Mouse (Mus musculus): Measurements from ENCODE around the gene Ccdc62.
A peak's percentile ranks its signal among the peaks of the same experiment; 100 is the strongest.

The Ccdc62 gene

DNA sequence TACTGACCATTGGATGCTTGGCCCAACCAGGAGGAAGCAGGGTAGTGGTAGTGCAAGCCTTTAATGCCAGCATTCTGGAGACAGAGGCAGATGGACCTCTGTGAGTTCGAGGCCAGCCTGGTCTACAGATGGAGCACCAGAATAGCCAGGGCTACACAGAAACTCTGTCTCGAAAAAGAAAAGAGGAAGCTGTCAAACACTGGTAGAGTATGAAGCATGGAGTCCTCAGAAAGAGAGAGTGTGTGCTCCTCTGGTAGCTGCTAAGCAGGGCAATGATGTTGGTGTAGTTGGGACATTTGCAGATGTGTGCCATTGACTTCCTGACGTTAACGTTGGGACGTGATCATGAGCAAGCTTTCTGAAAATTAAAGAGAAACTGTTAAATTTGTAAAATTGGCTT is 8.0 kb downstream of the Ccdc62 start:
- DNase-seq = no peak

DNA sequence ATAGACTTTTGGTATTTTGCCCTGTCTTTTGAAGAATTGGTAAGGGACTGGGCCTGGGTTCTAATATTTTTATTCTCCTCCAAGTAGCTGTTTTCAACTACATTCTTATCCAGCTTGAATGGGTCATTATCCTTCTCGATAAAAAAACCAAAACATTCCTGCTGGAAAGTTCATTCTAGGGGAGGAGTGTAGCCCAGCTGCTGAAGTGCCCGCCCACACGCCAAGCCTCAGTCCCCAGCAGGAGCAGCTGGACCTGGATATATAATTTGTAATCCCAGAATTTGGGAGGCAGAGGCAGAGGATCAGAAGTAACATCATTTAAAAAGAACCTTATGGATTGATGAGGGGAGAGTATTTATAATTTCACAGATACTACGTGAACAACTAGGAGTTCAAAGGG is 16.1 kb downstream of the Ccdc62 start:
- DNase-seq = no peak

DNA sequence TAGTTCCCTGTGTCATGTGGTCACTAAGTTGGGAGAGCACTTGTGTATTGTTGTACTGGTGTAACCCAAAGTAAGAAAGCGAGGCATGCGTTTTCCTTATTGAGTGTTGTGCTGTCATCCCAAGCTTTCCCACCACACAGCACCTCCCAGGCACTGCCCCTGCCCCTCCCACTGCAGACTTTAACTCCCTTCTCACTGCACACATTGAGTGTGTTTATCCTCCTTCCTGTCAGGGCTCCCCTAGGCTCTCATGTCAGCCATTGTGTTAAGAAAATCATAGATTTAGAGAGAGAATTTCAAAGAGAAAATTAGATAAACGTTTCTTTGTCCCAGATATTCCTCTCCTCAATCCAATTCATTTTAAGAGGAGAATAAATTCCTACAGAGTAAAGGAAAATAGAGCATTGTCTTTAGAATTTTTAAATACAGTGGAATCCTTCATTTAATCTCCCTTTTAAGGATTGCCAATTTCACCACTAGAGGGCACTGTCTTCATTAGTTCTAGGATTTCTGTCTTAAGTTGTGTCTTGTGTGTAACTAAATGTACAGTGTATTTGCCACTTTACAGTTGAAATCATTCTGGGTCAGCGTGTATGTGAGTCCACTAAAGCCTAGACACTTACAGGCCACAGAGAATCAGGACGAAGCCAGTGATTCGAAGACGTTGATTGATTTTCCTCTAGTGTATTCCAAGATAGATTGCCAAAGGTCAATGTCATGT is 16.7 kb downstream of the Ccdc62 start:
- peak in 1 of 2 experiments; percentile 25 for DNase-seq

DNA sequence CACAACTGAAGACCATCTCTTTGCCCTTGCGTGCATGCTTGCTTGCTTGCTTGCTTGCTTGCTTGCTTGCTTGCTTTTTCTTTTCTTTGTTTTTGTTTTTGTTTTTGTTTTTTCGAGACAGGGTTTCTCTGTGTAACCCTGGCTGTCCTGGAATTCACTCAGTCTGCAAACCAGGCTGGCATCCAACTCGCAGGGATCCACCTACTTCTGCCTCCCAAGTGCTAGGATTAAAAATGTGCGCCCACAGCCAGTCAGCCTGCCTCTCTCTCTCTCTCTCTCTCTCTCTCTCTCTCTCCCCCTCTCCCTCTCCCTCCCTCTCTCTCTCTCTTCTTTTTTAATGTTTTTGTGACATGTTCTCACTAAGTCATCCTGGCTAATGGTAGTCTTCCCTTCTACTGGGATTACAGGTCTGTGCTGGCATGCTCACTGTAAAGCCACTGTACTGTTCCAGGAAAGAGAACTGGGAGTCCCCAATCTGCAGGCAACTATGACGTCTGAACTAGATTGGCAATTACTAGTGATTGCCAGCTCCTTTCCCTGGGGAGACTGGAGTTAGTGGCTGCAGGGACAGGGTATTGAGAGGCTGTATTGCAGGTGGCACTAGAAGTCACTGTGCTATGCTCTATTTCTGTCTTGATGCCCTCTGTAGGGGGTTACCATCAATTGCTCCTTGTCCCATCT is 22.0 kb downstream of the Ccdc62 start:
- DNase-seq = no peak

DNA sequence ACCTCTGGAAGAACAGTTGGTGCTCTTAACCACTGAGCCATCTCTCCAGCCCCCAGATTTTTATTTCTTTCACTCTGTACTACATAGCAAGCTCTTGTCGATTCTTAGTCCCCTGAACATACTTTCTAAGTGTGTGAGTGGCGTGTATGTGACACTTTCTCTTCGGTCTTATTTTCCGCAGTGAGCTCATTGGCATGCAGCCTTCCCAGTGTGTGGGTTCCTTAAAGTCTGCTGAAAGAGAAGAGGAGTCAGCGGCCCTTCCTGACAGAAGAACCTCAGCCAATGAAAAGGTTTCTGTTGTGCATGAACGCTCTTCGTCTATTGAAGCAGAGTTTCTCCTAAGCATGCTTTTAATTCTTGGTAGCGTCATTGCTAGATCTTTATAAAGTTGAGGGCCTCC is 26.7 kb downstream of the Ccdc62 start:
- no peak for DNase-seq

DNA sequence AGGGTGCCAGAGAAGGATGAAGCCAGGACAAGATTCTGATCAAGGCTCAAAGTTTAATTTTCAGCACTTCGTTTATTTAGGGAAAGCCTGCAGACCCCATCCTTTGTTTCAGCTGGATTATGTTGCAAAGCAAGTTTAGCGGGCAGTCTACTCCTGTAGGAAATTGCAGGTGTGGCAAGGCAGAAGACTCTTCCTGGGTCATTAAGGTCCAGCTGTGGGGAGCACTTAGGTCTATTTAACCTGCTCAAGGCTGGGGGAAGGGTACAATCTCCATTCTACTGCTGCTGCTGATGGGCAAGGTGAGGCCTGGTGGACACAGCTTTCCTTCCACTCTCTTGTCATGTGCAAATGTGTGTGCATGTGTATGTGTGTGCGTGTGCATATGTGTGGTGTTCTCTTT is 28.5 kb downstream of the Ccdc62 start:
- no peak for DNase-seq

DNA sequence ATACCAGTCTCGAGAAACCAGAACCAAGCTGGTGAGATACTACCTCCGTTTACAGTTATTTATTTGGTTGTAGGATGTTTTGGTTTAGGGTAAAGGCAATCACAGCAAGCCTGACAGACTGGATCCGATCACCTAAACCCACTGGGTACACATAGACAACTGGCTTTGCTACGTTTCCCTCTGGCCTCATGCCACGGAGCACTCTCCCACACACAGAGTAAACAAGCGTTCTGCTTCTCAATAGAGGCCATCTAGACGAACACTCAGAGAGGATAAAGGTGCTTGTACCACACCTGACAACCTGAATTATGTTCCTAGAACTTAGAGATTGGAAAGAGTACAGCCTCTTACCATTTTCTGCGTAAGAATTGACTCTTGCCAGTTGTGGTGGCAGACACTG is 29.6 kb downstream of the Ccdc62 start:
- DNase-seq = no peak

DNA sequence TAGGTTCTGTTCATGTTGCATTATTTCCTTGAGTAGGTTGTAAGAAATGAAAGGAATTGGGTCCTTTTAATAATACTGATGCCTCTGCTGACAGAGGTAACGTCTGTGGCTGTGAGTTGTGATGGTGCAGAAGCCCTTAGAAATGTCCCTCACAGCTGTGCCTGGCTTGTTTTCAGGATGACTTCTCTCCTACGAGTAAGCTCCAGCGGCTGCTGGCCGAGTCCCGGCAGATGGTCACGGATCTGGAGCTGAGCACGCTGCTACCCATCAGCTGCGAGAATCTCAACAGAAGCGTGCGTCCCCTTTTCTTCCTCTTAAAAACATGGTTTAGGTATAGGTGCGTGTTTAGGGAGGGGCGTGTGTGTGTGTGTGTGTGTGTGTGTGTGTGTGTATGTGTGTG is 30.6 kb downstream of the Ccdc62 start:
- no peak for DNase-seq

DNA sequence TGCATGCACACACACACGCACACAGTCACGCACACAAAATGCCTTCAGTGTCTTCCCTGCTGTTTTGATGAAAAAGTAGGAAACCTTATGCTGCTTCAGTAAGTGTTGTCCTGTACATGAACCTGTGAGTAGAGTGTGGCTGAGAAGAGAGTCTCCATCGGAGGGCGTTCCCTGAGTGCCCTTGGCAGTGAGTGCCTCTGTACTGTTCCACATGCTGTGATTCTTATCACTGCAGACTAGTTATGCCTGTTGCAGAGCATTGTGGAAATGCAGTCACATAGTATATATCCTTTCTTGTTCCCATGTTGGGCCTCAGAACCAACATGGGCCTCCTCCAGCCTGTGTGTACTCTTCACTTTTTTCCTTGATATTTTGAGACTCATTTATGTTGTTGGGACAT is 33.7 kb downstream of the Ccdc62 start:
- no peak for DNase-seq

DNA sequence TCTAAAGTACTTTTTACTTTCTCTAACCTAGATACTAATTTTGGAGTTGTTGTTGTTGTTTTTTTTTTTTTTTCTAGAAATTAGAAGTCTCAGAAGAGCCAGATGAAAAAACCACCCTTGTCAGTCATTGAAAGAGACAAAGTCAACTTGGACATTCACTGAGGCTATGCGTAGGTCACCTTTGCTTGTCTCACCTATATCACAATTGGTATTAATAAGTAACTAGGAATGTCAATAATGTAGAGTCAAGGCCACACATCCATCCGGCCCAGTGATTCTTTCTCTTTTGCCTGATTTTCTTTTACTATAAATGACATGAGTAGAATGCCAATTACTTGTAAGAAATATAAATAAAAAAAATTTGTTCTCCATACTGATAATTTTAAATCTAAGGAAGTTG is 36.3 kb downstream of the Ccdc62 start:
- DNase-seq = no peak

DNA sequence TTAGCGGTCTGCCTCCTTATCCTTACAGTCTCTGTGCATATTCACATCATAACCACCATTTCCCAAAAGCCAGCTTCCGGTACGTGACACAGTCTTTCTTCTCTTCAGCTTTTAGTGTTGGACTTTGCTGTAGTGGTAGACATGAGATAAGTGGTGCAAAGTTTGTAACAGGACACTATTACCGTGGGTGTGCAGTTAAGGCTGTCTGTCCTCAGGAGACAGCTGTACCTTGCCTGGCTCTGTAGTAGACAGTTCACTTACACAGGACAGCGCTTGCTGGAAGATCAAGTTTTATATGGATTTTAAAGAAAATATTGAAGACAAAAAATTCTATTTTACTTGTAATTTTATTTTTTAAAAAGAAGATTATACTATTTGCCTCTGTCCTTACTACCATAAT is 38.0 kb downstream of the Ccdc62 start:
- DNase-seq = no peak

DNA sequence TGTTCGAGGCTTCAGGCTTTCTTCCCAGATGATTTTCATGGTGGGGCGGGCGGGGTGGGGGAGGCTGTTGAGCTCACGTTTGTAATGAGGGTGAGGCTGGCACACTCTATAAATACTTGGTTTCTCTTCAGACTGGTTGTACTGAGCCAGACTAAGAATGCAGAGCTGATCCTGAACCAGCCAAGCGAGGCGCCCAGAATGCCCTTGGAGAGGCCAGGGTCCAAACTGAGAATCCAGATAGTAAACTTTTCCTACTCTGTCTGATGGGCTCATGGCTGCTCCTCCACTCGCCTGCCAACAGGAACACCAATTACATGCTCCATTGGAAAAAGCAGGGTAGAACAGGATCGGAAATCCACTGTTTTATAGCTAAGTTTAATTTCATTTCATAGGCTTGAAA is 38.7 kb downstream of the Ccdc62 start:
- DNase-seq = no peak

DNA sequence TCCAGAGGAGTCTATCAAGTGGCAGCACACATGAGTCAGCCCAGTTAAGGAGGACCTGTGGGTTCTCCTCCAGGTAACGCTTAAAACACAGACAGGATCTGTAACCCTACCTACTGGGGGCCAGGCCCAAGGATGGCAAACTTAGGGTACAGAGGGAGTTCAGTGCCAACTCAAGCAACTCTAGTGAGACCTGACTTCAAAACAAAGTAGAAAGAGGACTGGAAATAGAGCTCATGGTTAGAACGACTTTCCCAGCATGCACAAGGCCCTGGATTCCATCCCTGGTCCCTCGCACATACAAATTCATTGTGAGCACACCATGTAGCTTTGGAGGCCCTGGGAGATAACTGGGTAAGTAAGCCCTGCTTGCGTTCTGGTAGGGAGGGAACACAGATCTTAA is 40.1 kb downstream of the Ccdc62 start:
- DNase-seq = no peak

DNA sequence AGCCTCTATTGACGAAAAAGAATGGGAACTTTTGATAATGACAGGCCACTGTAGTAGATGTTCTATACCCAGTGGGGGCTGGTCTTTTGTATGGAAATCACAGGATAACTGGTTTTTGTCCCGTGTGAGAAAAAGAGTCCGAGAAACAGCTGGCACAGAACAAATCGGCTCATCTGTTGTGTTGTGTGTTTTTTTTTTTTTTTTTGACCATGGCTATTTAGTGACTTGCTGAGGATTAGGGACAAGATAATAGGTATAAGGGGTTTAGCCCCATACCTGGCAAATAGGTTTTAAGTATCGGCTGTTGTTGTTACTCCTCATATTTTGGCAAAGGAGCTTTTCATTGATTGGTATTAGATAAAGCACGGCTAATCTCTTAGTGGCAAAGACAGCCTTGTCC is 42.0 kb downstream of the Ccdc62 start:
- DNase-seq = no peak

DNA sequence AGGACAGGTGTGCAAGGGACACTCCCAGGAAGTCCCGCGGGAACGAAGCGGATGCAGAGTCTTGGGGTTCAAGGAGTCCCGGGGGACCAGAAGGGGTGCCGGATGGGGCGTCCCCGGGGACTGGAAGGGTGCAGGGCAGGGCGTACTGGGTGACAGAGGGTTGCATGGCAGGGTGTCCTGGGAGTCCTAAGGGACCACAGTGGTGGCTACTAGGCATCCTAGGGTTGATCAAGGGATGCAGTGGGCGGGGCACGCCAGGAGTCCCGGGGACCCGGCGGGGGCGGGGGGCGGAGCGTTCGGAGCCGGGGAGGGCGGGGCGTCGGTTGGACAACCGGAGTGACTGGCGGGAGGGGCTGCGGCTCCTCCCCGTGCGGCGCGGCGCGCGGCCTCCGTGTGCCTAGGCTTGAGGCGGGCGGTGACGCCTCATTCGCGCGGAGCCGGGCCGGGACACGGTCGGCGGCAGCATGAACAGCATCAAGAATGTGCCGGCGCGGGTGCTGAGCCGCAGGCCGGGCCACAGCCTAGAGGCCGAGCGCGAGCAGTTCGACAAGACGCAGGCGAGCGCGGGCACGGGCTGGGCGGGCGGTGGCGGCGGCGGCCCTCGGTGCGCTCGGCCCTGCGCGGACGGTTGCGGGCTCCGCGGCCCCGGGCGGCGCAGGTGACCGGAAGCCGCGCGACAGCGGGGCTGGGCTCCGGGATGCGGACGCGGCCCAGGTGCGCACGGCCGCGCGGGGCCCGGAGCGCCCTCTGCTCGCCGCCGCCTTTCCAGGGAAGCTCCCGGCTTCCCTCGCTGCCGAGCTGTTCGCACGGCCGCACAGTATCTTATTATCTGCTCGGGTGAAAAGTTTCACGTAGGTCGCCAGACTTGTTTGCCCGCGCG is 43.1 kb downstream of the Ccdc62 start, which contains the start of gene Hip1r:
Gene Hip1r (plus strand): TSS at position 330 of the 880 bp plus-strand sequence.
- peak; percentile 74 to 85 for DNase-seq

DNA sequence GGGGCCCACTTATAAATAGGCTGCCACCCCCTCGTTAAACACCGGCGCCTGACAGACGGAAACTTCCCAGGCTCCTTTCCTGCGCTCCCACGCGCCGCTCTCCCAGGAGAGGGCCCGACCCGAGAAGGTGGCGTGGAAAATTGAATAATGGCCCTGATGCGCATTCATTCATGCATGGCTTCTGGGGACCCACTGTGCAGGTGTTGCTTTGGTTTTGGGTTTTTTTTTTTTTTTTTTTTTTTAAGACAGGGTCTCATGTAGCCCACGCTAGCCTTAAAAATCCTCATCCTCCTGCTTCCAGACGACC is 43.7 kb downstream of the Ccdc62 start:
- peak in 1 of 2 experiments; percentile 35 for DNase-seq

DNA sequence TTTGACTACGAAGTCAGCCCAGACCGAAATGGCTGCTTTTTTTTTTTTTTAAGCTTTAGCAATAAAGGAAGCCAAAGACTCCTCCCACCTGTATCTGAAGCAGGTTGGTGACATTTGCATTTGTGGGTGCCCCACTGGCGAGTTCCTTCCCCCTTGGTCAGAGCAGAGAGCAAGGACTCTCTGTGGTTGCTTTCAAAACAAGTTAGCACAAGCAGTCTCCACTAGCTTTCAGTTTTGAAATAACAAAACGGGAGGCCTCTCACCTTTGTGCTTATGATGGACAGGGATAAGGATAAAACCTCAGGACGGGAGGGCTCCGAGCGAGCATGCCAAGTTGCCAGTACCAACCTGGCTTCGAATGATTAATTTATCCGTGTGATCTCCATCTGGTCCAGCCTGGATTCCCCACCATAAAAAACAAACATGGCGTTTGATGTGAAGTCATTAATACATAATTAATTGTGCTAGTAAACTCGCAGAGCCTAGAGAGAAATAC is 44.2 kb downstream of the Ccdc62 start:
- no peak for DNase-seq

DNA sequence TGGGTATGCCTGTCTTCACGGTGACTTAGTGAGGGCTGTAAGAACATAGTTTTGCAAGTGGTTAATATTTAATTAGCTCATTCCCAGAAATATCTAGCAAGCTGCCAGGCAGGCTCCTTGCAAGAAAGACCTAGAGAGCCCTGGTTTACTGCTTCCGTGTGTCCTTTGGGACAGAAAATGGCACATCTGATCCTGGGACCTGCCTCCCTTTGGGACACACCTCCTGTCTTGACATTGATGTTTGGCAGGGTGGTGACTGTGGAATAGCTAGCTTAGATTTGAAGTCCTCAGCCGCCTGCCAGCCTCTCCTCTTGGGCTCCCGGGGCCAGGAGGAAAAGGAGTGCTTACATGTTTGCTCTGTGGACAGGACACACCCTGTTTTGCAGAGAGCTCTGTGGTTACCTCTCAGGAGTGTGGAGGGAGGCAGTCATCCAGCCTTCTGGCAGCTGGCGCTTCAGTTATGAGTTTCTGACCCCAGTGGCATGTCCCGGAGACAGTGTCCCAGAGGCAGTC is 45.2 kb downstream of the Ccdc62 start:
- no peak for DNase-seq

DNA sequence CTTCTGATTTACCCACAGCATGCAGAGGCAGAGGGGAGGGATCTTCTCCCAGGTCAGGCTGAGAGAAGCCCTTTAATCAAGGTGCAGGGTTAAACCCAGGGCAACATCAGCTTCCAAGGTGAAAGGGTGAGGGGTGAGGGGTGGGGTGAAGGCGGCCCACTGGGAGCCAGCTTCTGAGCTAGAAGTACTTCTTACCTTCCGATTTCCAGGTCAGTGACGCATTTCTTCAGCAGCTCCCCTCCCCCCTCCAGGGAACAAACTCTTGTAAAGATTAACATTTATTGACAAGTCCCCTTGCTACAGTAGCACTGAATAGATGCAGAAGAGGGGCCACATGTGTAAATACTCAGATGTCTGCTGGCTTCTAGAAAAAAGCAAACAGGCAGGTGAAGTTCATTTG is 46.8 kb downstream of the Ccdc62 start:
- no peak for DNase-seq

DNA sequence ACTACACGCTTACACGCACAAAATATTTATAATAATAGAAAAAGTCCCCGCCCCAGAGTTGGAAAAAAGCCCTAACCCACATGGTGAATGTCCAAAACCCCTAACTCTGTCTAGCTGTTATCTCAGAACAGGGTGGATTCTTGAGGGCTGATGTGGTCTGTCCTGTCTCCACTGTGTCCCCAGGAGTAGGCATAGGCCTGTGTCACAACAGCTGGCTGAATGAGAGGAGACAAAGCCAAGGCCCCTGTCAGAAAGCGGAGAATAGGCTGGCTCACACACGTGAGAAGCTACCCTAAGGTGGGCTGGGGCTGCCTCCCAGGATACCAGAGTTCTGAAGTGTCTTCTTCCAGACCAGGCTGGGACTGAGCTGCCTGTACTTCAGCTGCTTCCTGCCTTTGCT is 47.7 kb downstream of the Ccdc62 start:
- DNase-seq = no peak

DNA sequence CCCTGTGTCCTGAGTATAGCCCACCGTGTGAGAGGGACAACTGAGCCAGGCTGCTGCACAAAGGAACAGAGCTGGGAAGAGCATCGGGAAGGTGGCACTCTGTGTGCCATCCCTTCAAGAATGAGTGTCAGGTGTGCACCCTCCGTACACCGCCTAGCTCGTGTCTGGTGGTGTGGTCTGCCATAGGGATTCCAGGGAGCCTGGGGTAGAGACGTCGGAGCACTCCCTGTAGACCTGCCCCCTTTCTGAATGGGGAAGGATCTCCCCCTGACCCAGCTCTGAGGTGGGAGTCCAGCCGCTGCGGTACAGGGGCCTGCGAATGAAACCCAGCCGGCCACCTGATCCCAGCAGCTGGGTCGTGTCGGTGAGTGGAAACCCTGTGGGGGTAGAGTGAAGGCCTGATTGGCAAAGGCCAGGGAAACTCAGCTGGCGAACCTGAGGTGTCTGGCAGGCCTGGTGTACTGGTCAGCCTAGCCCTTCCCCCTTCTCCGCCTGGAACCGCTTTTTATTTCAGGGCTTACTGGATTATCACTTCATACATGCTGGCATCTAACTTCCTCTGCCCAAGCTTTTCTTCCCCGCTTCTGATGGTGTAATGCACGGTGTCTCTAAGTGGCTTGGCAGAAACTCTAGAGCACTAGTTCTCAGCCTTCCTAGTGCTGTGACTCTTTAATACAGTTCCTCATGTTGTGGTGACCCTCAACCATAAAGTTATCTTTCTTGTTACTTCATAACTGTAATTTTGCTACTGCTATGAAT is 48.9 kb downstream of the Ccdc62 start:
- DNase-seq = no peak

DNA sequence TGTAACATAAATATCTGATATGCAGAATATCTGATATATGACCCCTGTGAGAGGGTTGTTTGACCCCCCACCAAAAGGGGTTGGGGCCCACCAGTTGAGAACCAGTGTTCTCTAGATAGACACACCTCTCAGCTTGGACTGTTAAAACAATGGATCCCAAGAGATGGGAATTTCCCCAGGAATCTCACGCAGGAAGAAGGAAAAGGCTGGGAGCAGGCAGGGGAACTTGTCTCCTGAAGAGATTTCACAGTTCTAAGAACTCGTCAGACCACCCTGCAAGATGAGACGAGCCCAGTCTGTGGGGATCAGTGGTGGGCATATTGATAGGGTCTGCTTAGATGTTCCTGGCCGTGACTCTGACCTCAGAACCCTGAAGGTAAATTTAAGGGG is 49.5 kb downstream of the Ccdc62 start:
- no peak for DNase-seq

Measured in cerebellum, postnatal 36 days (tissue).